Mouse (Mus musculus): ENCODE results near the gene Tnfrsf12a. TPM values are rescaled to one million over a fixed set of nuclear protein-coding genes. Genes with fewer than 3 reads are reported as not detected.

The Tnfrsf12a gene
- 23.8 and 25.4 TPM in 2 replicates for polyA plus RNA-seq (2015; fragmentation: Nextera tagmentation; extraction: Ambion mirVana)

- H3K27me3 ChIP-seq (replicated peaks), result peaks cover 26% of the 10 kb centered on the region
- H3K4me1 ChIP-seq, result peaks cover 56% of the 10 kb centered on the region
- peak within 1 kb of the TSS; percentile 69 for H3K4me3 ChIP-seq (replicated peaks)
- peak within 1 kb of the TSS; percentile 83 for H3K27ac ChIP-seq
- H3K36me3 ChIP-seq, result no peaks in the 10 kb centered on the region
- WGBS, result under 1% methylated on average over 34 of the region's 34 CpGs
- H3K4me2 ChIP-seq, result peak within 1 kb of the TSS; percentile 96
- ATAC-seq (ENCODE audit: insufficient read depth, low FRiP score, low read depth), result peak; percentile 54
- peak within 1 kb of the TSS; percentile 44; the same call in 1 of the 2 replicates for H3K9ac ChIP-seq
- no peaks in the 10 kb centered on the region for H3K9me3 ChIP-seq
Observed at GRCm38 (mm10) chr17:23677236-23677679, at the start of gene Tnfrsf12a. TSS of gene Tnfrsf12a (minus strand) at chr17:23677468.

GRCm38 (mm10) chr17:23726758-23727142 is 49.5 kb upstream of the Tnfrsf12a start:
- Histone ChIP-seq H3K4me2 (peak overlapping the region; percentile 65), H3K9ac (peak overlapping the region; percentile 68), H3K36me3 (no peaks in the 10 kb centered on the region), H3K4me3 (replicated peaks) (peak overlapping the region; percentile 97), H3K4me1 (0 out of 2 replicates have a peak, but pooled peaks cover 3% of the 10 kb centered on the region), H3K27ac (peak overlapping the region; percentile 93), H3K27me3 (replicated peaks) (no peaks in the 10 kb centered on the region), H3K9me3 (no peaks in the 10 kb centered on the region)
- WGBS, result under 1% methylated on average over 20 of the region's 20 CpGs
- peak; percentile 90 for ATAC-seq (ENCODE audit: insufficient read depth, low FRiP score, low read depth)

GRCm38 (mm10) chr17:23725999-23726757 is 48.9 kb upstream of the Tnfrsf12a start, which contains the start of gene Pkmyt1:
TSS of gene Pkmyt1 (plus strand) at chr17:23726336.
- Histone ChIP-seq H3K27me3 (replicated peaks) (no peaks in the 10 kb centered on the region), H3K9ac (peak within 1 kb of the TSS; percentile 68), H3K4me1 (0 out of 2 replicates have a peak, but pooled peaks cover 3% of the 10 kb centered on the region), H3K36me3 (no peaks in the 10 kb centered on the region), H3K9me3 (no peaks in the 10 kb centered on the region), H3K27ac (peak within 1 kb of the TSS; percentile 93), H3K4me3 (replicated peaks) (peak within 1 kb of the TSS; percentile 97), H3K4me2 (peak within 1 kb of the TSS; percentile 65)
- WGBS, result under 1% methylated on average over 72 of the region's 73 CpGs
- ATAC-seq (ENCODE audit: insufficient read depth, low FRiP score, low read depth), result peak; percentile 95

GRCm38 (mm10) chr17:23725477-23725876 is 48.2 kb upstream of the Tnfrsf12a start:
- Histone ChIP-seq H3K27me3 (replicated peaks) (no peaks in the 10 kb centered on the region), H3K27ac (peak overlapping the region; percentile 93), H3K4me3 (replicated peaks) (peak overlapping the region; percentile 97), H3K9me3 (no peaks in the 10 kb centered on the region), H3K9ac (no peak overlapping the region), H3K4me2 (peak overlapping the region; percentile 65), H3K4me1 (0 out of 2 replicates have a peak, but pooled peaks cover 3% of the 10 kb centered on the region), H3K36me3 (no peaks in the 10 kb centered on the region)
- ATAC-seq (ENCODE audit: insufficient read depth, low FRiP score, low read depth), result no peak
- 56% methylated on average over 4 of the region's 4 CpGs for WGBS

GRCm38 (mm10) chr17:23722376-23723125 is 45.3 kb upstream of the Tnfrsf12a start, which contains the start of gene 1520401A03Rik:
TSS of gene 1520401A03Rik (minus strand) at chr17:23722783.
- Histone ChIP-seq H3K27ac (no peak within 1 kb of the TSS), H3K9me3 (no peaks in the 10 kb centered on the region), H3K9ac (no peak within 1 kb of the TSS), H3K36me3 (no peaks in the 10 kb centered on the region), H3K4me2 (no peak within 1 kb of the TSS), H3K27me3 (replicated peaks) (no peaks in the 10 kb centered on the region), H3K4me3 (replicated peaks) (no peak within 1 kb of the TSS), H3K4me1 (0 out of 2 replicates have a peak, but pooled peaks cover 3% of the 10 kb centered on the region)
- no peak for ATAC-seq (ENCODE audit: insufficient read depth, low FRiP score, low read depth)
- WGBS, result 60% methylated on average over 7 of the region's 7 CpGs

GRCm38 (mm10) chr17:23721886-23722285 is 44.6 kb upstream of the Tnfrsf12a start:
- 78% methylated on average over 2 of the region's 2 CpGs for WGBS
- H3K9me3 ChIP-seq, result no peaks in the 10 kb centered on the region
- H3K27ac ChIP-seq, result no peak overlapping the region
- no peak overlapping the region for H3K4me2 ChIP-seq
- 0 out of 2 replicates have a peak, but pooled peaks cover 1% of the 10 kb centered on the region for H3K4me1 ChIP-seq
- H3K27me3 ChIP-seq (replicated peaks), result no peaks in the 10 kb centered on the region
- H3K4me3 ChIP-seq (replicated peaks), result no peak overlapping the region
- ATAC-seq (ENCODE audit: insufficient read depth, low FRiP score, low read depth), result no peak
- no peak overlapping the region for H3K9ac ChIP-seq
- no peaks in the 10 kb centered on the region for H3K36me3 ChIP-seq

GRCm38 (mm10) chr17:23719455-23719854 is 42.2 kb upstream of the Tnfrsf12a start:
- Histone ChIP-seq H3K4me2 (no peak overlapping the region), H3K4me3 (replicated peaks) (no peak overlapping the region), H3K27me3 (replicated peaks) (no peaks in the 10 kb centered on the region), H3K36me3 (no peaks in the 10 kb centered on the region), H3K4me1 (no peaks in the 10 kb centered on the region), H3K27ac (no peak overlapping the region), H3K9ac (no peak overlapping the region), H3K9me3 (no peaks in the 10 kb centered on the region)
- WGBS, result 11% methylated on average over 1 of the region's 1 CpGs
- no peak for ATAC-seq (ENCODE audit: insufficient read depth, low FRiP score, low read depth)

GRCm38 (mm10) chr17:23717003-23717402 is 39.7 kb upstream of the Tnfrsf12a start:
- Histone ChIP-seq H3K27ac (no peak overlapping the region), H3K4me3 (replicated peaks) (no peak overlapping the region), H3K27me3 (replicated peaks) (no peaks in the 10 kb centered on the region), H3K9me3 (no peaks in the 10 kb centered on the region), H3K4me1 (no peaks in the 10 kb centered on the region), H3K4me2 (no peak overlapping the region), H3K9ac (no peak overlapping the region), H3K36me3 (no peaks in the 10 kb centered on the region)
- no peak for ATAC-seq (ENCODE audit: insufficient read depth, low FRiP score, low read depth)
- WGBS, result 61% methylated on average over 2 of the region's 2 CpGs

GRCm38 (mm10) chr17:23706212-23706611 is 28.9 kb upstream of the Tnfrsf12a start:
- 0 out of 2 replicates have a peak, but pooled peaks have one; percentile 58 for ATAC-seq (ENCODE audit: insufficient read depth, low FRiP score, low read depth)
- no peaks in the 10 kb centered on the region for H3K27me3 ChIP-seq (replicated peaks)
- H3K9me3 ChIP-seq, result no peaks in the 10 kb centered on the region

GRCm38 (mm10) chr17:23705525-23706104 is 28.3 kb upstream of the Tnfrsf12a start:
- WGBS, result 76% methylated on average over 7 of the region's 7 CpGs
- Histone ChIP-seq H3K4me1 (no peaks in the 10 kb centered on the region), H3K27me3 (replicated peaks) (peaks cover 4% of the 10 kb centered on the region; the same call in 1 of the 2 replicates), H3K4me3 (replicated peaks) (no peak overlapping the region), H3K27ac (no peak overlapping the region), H3K4me2 (no peak overlapping the region), H3K36me3 (no peaks in the 10 kb centered on the region), H3K9me3 (no peaks in the 10 kb centered on the region), H3K9ac (no peak overlapping the region)
- no peak for ATAC-seq (ENCODE audit: insufficient read depth, low FRiP score, low read depth)

More at GRCm38 (mm10) chr17:23706212-23706611, 28.9 kb upstream of the Tnfrsf12a start:
- WGBS, result 3% methylated on average over 3 of the region's 3 CpGs
- H3K36me3 ChIP-seq, result no peaks in the 10 kb centered on the region
- H3K4me1 ChIP-seq, result no peaks in the 10 kb centered on the region
- H3K27ac ChIP-seq, result no peak overlapping the region
- H3K4me2 ChIP-seq, result no peak overlapping the region
- H3K4me3 ChIP-seq (replicated peaks), result no peak overlapping the region
- H3K9ac ChIP-seq, result no peak overlapping the region

GRCm38 (mm10) chr17:23704741-23705140 is 27.5 kb upstream of the Tnfrsf12a start:
- H3K27ac ChIP-seq, result no peak overlapping the region
- H3K4me1 ChIP-seq, result 0 out of 2 replicates have a peak, but pooled peaks cover 3% of the 10 kb centered on the region
- no peak for ATAC-seq (ENCODE audit: insufficient read depth, low FRiP score, low read depth)
- H3K36me3 ChIP-seq, result no peaks in the 10 kb centered on the region
- no peak overlapping the region for H3K4me2 ChIP-seq
- 49% methylated on average over 7 of the region's 7 CpGs for WGBS
- peaks cover 8% of the 10 kb centered on the region for H3K27me3 ChIP-seq (replicated peaks)
- no peaks in the 10 kb centered on the region for H3K9me3 ChIP-seq
- H3K4me3 ChIP-seq (replicated peaks), result no peak overlapping the region
- H3K9ac ChIP-seq, result no peak overlapping the region

Measured in stomach, embryonic 15.5 days (tissue).